Mouse (Mus musculus) spleen, postnatal 4 days (tissue): ENCODE measurements around the gene Cmklr1.
"Not testable (repeated sequence)": the region's sequence is repeated elsewhere in the genome, so short reads cannot be mapped to it uniquely, and the experiment has no call there.

Experiments
- DNase-seq, 2 experiments: peaks; one replicate each; pipeline ENCODE4 v3.0.0; 2022; ENCODE audit warnings: low spot score in 2 of 2

Cmklr1 gene

GRCm38 (mm10) chr5:113586458-113586849, 63.8 kb downstream of the Cmklr1 start:
- not testable (repeated sequence) for DNase-seq

DNA sequence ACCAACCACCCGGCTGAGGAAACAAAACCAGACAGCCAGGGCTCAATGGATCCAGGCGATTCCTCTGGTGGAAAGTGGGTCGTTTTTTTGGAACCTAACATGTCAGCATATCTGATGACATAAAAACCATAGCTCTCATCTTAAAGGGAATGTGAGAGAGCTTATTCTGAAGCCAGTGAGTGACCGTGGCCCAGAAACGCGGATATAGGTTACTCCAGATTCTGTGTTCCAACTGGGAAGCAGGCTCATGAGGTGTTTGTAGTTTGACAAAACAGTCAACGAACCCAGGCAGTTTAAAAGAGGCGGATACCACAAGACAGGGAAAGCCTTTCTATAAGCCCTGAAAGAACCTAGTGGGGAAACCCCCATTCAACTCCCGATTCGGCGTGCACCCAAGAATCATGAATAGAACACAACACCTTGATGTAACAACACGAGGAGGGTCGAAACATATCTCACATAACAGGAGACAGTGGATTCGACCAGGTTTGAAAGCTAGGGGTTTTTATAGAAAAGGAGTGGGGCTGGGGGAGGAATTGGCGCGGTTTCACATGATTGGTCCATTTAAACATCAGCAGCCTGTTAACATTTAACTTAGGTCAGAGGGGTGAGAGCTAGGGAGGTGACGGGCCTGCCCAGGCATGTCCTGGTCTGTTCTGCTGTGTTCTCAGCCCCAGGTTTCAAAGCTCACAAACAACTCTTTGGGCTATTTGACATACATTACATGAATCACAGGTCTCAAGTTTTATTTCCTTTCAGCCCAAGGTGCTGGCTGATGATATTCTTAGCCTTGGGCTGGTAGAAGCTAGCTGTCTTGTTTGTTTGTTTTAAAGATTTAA, 64.4 kb downstream of the Cmklr1 start:
- not testable (repeated sequence) for DNase-seq

DNA sequence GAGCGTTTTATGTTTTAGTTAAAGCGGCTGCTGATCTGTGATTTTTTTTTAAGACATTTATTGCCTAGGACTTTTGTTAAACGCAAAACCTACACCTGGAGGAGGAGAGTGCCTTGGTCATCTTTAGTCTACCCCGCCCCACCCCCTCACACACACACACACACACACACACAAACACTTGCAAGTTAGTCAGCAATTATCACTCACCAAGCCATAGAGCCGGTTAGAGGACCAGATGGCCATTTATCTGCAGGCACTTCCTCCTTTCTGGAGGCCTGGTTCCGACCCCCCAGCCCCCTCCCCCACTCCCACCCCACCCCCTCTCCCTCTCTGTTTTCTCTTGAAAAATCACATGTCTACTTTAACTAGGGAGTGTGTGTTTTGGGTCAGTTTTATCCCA, 65.8 kb downstream of the Cmklr1 start:
- DNase-seq: no peak

DNA sequence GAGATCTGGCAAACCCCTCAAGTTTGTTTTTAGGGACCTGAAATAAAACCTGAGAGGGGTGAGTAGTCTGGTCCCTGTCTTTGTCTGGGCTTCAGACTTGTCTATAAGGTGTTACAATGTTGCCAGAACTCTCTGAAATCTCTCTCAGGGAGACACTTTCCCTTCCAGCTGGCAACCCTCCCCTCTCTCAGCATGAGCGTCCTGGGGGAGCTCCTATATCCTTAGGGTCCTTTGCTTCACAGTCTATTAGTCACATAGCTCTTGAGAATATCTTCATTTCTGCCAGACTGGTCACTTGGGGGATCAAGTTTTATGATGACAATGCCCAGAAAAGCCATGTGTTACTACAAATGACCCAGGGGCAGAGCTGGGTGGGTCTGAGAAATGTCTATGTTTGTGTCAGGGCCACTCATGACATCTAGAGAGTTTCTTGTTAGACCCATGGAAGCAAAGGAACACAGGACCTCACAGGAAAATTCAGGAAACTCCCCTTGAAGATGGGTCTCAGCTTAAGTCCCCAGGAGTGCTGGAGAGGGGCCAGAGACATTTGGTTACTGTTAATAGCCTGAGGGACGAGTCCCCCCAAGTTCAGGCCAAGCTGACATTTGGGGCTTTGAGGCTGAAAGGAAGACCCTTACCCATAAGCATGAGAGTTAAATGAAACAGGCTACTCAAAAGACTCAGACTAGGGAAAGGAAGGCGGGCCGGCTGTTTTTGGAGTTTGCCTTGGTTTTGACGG, 66.6 kb downstream of the Cmklr1 start:
- no peak for DNase-seq

GRCm38 (mm10) chr5:113580801-113581200, 69.4 kb downstream of the Cmklr1 start:
- DNase-seq: no peak

GRCm38 (mm10) chr5:113580248-113580647, 70.0 kb downstream of the Cmklr1 start:
- no peak for DNase-seq

DNA sequence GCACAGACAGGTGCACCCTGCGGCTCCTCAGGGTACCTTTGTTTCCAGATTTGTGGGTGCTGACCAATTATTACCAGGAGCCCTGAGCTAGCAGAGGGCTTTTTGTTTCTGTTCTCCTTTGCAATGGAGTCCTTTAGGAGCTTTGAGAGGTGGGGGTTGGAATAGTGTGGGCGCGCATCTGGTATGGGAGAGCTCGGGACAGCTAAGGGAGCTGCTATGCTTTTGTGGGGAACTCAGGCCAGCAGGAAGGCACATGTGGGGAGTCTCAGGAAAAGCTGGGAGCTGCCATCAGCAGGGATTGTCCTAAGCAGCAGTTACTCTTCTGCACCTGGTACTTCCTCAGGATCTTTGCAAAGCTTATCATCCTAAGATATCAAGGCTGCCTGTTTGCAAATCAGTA, 71.1 kb downstream of the Cmklr1 start:
- DNase-seq: no peak

GRCm38 (mm10) chr5:113578428-113578827, 71.8 kb downstream of the Cmklr1 start:
- DNase-seq: no peak

- no peak for DNase-seq
Observed at GRCm38 (mm10) chr5:113577555-113577954, 72.7 kb downstream of the Cmklr1 start.

DNA sequence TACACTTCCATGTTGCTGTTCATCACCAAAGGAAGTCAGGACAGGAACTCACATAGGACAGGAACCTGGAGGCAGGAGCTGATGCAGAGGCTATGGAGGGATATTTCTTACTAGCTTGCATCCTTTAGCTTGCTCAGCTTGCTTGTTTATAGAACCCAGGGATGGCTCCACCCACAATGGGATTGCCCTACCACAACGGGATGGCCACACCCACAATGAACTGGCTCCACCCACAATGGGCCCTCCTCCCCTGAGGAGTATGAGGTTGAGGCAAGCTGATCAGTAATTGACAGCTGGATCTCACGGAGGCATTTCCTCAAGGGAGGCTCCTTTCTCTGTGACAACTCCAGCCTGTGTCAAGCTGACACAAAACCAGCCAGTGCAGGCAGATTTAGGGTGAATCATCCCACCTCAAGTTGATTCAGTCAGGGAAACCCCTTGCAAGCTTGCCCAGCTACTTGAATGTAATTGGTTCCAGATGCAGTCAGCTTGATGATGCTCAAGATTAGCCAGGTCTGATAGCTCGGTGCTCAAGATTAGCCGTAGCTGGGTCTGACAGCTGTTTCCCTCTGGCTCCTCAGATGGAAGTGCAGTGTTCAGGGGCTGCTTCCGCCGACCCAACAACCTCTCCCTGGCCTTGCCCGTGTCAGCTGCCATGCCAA, 80.0 kb downstream of the Cmklr1 start:
- no peak for DNase-seq

DNA sequence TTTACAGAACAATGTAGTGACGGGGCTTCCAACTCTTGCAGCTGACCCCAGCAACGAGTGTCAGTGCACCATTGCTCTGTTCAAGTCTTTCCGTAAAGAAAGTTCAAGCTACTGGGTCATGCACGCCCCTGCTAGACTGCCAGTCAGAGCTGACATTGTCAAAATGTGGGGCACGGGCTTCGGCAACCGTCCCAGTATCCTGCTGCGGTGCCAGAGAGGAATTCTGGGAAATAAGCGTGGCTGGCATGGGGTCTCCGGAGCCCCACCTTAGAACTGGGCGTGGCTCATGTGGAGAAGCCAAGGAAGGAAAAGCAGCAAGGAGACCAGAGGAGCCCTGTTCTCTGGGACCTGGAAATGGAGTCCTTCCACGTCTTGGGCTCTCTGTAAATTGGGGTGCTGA, 84.4 kb downstream of the Cmklr1 start:
- no peak for DNase-seq

DNA sequence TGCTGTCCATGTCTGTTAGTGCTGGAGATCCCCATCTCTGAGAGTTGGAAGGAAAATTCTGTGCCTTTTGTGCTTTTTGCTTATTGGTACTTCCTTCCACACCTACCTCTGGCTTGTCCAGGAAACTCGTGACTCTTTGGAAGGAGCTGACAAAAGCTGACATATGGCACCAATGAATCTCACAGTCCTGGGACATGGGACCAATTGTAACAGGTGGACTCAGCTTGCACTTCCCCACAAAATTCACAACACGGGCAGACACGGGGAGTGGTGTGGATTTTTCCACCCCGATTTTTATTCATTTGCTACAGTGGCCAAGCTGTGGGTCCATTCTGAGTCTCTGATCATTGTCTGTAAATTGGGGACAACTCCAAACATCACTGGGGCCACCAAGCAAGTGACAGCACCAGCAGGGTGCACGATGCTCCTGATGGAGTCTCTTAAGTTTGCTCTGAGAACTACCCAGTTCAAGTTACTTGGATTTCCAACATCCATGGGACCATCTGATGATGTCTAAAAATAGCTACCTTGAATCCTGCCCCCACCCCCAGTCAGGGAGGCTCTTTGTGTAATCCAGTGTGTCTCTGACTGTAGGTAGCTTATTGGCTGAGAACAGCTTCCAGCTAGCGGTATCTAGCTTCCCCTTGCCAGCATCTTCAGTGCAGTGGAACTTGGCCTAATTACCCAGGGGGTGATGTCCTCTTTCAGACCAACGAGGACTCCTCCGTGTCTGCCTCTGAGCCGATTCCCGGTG, 84.9 kb downstream of the Cmklr1 start:
- DNase-seq: no peak

DNA sequence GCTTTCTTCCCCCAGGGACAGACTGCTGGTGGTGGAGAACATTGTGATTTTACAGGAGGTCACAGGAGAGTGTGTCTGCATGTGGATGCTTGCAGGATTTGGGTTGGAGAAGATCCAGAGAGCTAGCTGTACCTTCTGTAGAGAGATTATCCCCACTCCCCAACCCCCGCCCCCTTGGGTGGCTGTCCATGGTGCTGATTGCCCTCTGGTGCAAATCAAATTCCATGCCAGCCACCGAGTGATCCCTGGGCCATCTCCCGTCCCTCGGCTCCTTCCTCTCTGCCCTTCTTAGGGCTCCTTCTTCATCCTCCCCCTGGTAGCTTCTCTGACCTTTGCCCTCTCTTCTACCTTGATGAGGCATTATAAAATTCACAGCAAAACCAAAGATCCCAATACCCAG, 85.8 kb downstream of the Cmklr1 start:
- DNase-seq: no peak
